Mouse (Mus musculus): ENCODE results near the gene Kcnmb3.

DNA sequence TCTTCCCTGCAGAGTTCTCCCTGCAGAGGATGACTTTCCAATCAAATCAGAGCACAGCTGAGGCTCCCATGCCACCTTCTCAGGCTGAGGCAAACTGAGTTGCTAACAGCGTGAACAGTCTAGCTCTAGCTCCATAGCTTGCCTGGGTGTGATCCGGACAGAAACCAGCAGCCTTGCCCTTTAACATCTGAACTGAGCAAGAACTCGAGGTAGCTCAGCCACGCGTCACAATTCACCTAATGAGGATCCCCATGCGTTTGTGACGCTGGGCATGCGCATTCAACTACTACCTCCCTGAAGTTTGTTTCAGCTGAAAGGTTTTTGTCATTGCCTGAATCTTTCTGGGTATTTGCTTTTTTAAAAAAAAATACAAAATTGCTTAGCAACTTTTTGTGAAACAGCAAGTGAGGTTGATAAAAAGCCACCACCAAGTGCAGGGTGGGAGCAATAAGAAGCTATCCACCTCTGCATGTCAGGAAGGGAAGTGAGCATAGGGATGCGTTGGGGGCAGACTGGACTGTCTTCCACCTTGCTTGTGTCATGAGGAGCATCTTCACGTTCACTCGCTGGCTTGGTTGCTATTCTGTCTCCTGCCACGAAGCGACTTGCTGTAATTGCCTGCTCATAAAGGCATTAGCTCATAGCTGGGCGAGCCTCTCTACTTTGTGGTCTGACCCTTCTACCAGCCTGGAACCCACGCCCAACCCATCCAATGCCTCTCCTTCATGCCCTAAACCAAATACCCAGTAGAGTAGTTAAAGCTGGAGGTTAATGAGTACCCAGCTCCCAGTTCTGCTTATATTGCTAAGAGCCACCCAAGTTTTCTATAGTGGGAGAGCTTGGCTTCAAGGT lies 1.7 kb downstream of the Kcnmb3 start:
- TF ChIP-seq CTCF (IDR thresholded peaks at IDR 0.05; ENCODE audit: low read depth, low read length) (no peak), POLR2A (IDR thresholded peaks at IDR 0.05; ENCODE audit: insufficient read depth, low read length) (no peak)
